Mouse (Mus musculus): ENCODE results near the gene Tpd52l2. TPM values are rescaled to one million over a fixed set of nuclear protein-coding genes. Genes with fewer than 3 reads are reported as not detected.
"Not testable (repeated sequence)": the region's sequence is repeated elsewhere in the genome, so short reads cannot be mapped to it uniquely, and the experiment has no call there.

Gene Tpd52l2
- polyA plus RNA-seq, 1 experiment from 2014 or later, result 165 TPM

DNA sequence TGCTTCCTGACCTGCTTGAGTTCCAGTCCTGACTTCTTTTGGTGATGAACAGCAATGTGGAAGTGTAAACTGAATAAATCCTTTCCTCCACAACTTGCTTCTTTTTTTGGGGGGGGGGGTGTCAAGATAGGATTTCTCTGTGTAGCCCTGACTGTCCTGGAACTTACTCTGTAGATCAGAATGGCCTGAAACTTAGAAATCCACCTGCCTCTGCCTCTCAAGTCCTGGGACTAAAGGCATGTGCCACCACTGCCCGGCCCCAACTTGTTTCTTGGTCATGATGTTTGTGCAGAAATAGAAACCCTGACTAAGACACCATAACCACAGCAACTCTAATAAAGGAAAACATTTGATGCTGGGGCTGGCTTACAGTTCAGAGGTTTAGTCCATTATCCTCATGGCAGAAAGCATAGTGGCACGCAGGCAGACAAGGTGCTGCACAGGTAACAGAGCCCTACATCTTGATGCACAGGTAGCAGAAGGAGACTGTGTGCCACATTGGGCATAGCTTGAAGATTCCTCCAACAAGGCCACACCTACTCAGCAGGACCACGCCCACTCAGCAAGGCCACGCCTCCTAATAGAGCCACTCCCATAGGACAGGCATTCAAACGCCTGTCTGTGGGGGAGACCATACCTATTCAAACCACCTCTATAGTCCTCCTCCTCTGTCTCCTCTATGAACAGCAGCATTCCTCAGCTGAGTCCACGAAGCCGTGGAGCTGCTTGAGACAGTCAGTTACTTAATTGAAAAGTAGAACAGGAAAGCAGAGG lies 5.3 kb upstream of the Tpd52l2 start:
- Histone ChIP-seq H3K9ac (replicated peaks) (no peak overlapping the region), H3K9me3 (no peaks in the 10 kb centered on the region)
- WGBS, result 26% methylated on average over 7 of the region's 7 CpGs

DNA sequence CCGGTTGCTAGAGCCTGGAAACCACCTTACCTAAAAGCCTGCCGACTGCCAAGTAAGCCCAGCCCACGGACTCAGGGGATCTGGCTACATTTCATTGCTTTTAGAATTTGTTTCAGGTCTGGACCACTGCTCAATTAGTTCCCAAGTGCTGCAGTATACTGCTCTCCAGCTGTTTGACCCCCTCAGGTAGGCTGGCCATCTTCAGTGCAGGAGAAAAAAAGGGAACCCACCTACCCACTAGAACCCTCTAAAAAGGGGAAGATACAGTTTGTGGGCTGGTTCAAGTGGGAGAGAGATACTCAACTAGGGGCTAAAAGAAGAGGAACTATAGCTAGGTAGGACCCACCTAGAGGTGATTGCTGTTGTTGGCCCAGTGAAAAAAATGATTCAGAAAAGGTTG lies 4.7 kb upstream of the Tpd52l2 start:
- Histone ChIP-seq H3K4me1 (replicated peaks) (peaks cover 14% of the 10 kb centered on the region), H3K9ac (replicated peaks) (no peak overlapping the region), H3K27ac (no peak overlapping the region), H3K9me3 (no peaks in the 10 kb centered on the region), H3K4me2 (no peak overlapping the region), H3K36me3 (no peaks in the 10 kb centered on the region), H3K27me3 (no peaks in the 10 kb centered on the region), H3K4me3 (replicated peaks) (no peak overlapping the region)
- ATAC-seq (ENCODE audit: insufficient number of reproducible peaks, insufficient read depth, low FRiP score, low TSS enrichment, low read depth), result no peak
- 40% methylated on average over 3 of the region's 3 CpGs for WGBS

More for the DNA sequence above, 5.3 kb upstream of the Tpd52l2 start:
- no peak for ATAC-seq (ENCODE audit: insufficient number of reproducible peaks, insufficient read depth, low FRiP score, low TSS enrichment, low read depth)
- Histone ChIP-seq H3K4me3 (replicated peaks) (no peak overlapping the region), H3K27ac (no peak overlapping the region), H3K4me2 (no peak overlapping the region), H3K4me1 (replicated peaks) (peaks cover 19% of the 10 kb centered on the region), H3K36me3 (no peaks in the 10 kb centered on the region), H3K27me3 (no peaks in the 10 kb centered on the region)

DNA sequence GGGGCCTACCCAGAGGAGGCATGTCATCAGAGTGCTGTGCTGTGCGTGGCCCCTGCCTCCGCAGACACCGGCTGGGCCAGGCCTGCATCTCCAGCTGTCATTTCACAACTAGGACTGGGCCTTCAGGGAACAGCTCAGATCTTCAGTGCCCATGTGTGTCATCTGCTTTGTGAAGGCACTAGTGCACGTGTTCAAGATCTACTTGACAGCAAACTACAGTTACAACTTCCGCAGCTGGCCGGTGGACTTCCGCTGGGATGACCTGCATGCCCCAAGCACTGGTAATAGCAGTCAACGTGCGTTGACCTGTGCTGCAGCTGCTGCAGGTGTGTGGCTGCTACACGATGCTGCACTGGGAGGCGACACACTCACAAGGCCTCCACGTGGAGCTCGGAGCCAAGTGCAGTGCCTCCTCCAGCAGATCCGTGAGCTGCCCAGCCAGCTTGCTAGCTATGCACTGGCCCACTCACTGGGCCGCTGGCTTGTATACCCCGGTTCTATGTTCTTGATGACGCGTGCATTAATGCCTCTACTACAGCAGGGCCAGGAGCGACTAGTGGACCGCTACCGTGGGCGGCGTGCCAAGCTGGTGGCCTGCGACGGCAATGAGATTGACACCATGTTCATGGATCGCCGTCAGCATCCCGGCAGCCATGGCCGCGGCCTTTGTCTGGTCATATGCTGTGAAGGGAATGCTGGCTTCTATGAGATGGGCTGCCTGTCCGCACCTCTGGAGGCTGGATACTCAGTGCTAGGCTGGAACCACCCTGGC lies 3.6 kb upstream of the Tpd52l2 start, which contains the start of gene Abhd16b:
Abhd16b (plus strand) TSS at position 51 of the 772 bp plus-strand sequence.
- no peaks in the 10 kb centered on the region for H3K27me3 ChIP-seq
- no peaks in the 10 kb centered on the region for H3K36me3 ChIP-seq
- no peak for ATAC-seq (ENCODE audit: insufficient number of reproducible peaks, insufficient read depth, low FRiP score, low TSS enrichment, low read depth)
- H3K9me3 ChIP-seq, result no peaks in the 10 kb centered on the region
- no peak within 1 kb of the TSS for H3K4me3 ChIP-seq (replicated peaks)
- no peak within 1 kb of the TSS for H3K4me2 ChIP-seq
- H3K27ac ChIP-seq, result no peak within 1 kb of the TSS
- H3K4me1 ChIP-seq (replicated peaks), result peaks cover 12% of the 10 kb centered on the region
- WGBS, result 83% methylated on average over 31 of the region's 31 CpGs
- no peak within 1 kb of the TSS; the same call in 1 of the 2 replicates for H3K9ac ChIP-seq (replicated peaks)

DNA sequence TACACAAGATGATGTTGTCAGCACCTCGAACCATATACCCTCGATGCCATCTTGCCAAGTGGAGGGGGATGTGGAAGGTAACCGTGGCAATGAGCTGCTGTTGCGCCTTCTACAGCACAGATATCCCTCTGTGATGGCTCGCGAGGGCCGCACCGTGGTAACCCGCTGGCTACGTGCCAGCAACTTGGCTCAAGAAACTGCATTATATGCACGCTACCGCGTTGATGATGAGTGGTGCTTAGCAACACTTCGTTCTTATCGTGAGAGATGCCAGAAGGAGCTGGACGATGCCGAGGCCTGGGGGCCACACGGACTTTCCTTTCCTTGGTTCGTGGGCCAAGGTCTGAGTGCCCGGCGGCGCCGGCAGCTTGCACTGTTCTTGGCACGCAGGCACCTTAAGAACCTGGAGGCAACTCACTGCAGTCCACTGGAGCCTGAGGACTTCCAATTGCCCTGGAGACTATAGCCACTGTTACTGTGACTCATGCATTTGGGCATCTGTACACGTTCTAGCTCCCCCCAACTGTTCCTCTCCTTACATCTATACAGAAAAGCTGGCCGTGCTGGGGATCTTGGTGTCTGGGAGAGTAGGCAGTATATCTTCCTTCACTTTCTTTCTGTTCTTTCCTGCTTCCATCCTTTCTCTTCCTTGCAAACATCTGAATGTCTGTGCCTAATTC lies 2.5 kb upstream of the Tpd52l2 start:
- Histone ChIP-seq H3K27me3 (no peaks in the 10 kb centered on the region), H3K4me2 (no peak overlapping the region), H3K27ac (no peak overlapping the region), H3K4me1 (replicated peaks) (peaks cover 16% of the 10 kb centered on the region), H3K4me3 (replicated peaks) (no peak overlapping the region), H3K9me3 (no peaks in the 10 kb centered on the region), H3K36me3 (peaks cover 2% of the 10 kb centered on the region; the same call in 1 of the 2 replicates), H3K9ac (replicated peaks) (no peak overlapping the region)
- 80% methylated on average over 26 of the region's 26 CpGs for WGBS
- no peak for ATAC-seq (ENCODE audit: insufficient number of reproducible peaks, insufficient read depth, low FRiP score, low TSS enrichment, low read depth)

DNA sequence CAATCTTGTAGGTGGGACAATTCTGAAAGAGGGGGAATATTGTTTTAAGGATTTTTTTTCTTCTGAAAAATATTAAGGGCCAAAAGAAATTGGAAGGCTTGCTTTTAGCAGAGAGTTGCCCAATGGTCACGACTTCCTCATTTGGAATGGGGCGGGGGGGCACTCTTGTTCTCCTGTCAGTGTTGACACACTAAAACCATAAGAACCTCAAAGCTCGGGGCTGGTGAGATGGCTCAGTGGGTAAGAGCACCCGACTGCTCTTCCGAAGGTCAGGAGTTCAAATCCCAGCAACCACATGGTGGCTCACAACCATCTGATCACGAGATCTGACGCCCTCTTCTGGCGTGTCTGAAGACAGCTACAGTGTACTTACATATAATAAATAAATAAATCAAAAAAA lies 1.1 kb upstream of the Tpd52l2 start:
- 66% methylated on average over 8 of the region's 8 CpGs for WGBS
- not testable (repeated sequence) for H3K4me3 ChIP-seq (replicated peaks); ATAC-seq (ENCODE audit: insufficient number of reproducible peaks, insufficient read depth, low FRiP score, low TSS enrichment, low read depth); H3K27ac ChIP-seq; H3K27me3 ChIP-seq; H3K9me3 ChIP-seq; H3K9ac ChIP-seq (replicated peaks)
- Histone ChIP-seq H3K4me2 (peak overlapping the region; percentile 98), H3K36me3 (peaks cover 16% of the 10 kb centered on the region), H3K4me1 (replicated peaks) (peaks cover 16% of the 10 kb centered on the region)

DNA sequence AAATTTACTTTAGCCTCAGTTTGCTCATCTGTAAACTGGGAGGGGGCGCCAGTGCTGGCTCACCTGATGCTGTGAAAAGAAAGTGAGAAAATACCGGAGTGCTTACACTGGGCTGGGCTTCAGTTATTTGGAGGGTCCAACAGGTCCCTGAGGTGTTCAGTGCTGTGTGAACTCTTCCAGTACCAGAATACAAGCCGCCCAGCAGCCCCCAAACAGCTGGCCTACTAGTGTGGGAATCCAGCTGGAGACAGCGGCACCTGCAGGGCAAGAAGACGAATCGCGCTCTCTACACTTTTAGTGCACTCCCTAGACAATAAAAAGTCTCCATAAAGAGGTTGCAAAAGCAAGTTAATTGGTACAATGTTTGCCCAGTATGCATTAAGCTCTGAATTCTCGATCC lies 661 bp upstream of the Tpd52l2 start:
- H3K27ac ChIP-seq, result peak overlapping the region; percentile 78
- peak overlapping the region; percentile 51; the same call in 1 of the 2 replicates for H3K9ac ChIP-seq (replicated peaks)
- H3K27me3 ChIP-seq, result no peaks in the 10 kb centered on the region
- peak overlapping the region; percentile 93 for H3K4me3 ChIP-seq (replicated peaks)
- 11% methylated on average over 8 of the region's 8 CpGs for WGBS
- peaks cover 16% of the 10 kb centered on the region for H3K4me1 ChIP-seq (replicated peaks)
- H3K36me3 ChIP-seq, result peaks cover 21% of the 10 kb centered on the region
- H3K4me2 ChIP-seq, result peak overlapping the region; percentile 98
- 0 out of 2 replicates have a peak, but pooled peaks have one; percentile 30 for ATAC-seq (ENCODE audit: insufficient number of reproducible peaks, insufficient read depth, low FRiP score, low TSS enrichment, low read depth)
- H3K9me3 ChIP-seq, result no peaks in the 10 kb centered on the region

DNA sequence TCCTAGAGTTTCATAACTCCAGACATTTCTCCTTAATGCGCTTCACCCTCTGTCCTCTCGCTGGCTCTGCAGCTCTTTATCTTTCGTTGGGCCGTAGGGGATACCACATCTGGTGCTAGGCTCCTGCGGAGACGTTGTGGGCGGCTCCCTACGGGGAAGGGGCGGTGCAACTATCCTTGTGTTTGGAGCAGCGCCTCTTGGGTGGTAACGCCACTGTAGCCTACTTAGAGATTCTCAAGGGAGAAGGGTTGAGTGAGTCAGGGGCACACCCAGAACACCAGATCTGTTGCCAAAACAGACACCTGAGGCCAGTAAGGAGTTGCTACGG lies 570 bp downstream of the Tpd52l2 start:
- H3K4me1 ChIP-seq (replicated peaks), result peaks cover 16% of the 10 kb centered on the region
- H3K4me3 ChIP-seq (replicated peaks), result peak overlapping the region; percentile 93
- under 1% methylated on average over 12 of the region's 12 CpGs for WGBS
- H3K9ac ChIP-seq (replicated peaks), result peak overlapping the region; percentile 95
- H3K4me2 ChIP-seq, result peak overlapping the region; percentile 98
- H3K9me3 ChIP-seq, result no peaks in the 10 kb centered on the region
- ATAC-seq (ENCODE audit: insufficient number of reproducible peaks, insufficient read depth, low FRiP score, low TSS enrichment, low read depth), result peak; percentile 33; the same call in 1 of the 2 replicates
- no peaks in the 10 kb centered on the region for H3K27me3 ChIP-seq
- peaks cover 33% of the 10 kb centered on the region for H3K36me3 ChIP-seq
- peak overlapping the region; percentile 94 for H3K27ac ChIP-seq

DNA sequence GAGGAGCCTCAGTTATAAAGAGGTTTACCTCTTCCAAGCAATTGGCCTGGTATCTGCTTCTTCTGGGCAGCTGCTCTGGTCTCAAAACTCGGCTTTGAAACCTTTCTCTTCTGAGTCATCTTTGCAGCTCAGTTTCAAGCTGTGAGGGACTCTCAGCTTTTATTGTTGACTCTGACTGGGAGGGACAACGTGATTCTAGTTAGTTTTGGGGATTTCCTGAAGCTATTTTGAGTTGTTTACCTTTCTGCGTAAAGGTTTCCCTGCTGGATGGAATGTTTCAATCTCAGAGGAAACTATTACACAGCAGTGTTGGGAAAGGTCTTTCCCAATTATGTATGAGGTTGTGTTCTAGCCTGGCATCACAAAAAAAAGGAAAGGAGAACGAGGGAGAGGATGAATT lies 1.7 kb downstream of the Tpd52l2 start:
- Histone ChIP-seq H3K4me3 (replicated peaks) (no peak overlapping the region), H3K36me3 (peaks cover 43% of the 10 kb centered on the region), H3K27me3 (no peaks in the 10 kb centered on the region), H3K4me2 (no peak overlapping the region), H3K4me1 (replicated peaks) (peaks cover 16% of the 10 kb centered on the region), H3K9ac (replicated peaks) (no peak overlapping the region), H3K9me3 (no peaks in the 10 kb centered on the region), H3K27ac (no peak overlapping the region)
- WGBS, result 87% methylated on average over 4 of the region's 4 CpGs
- no peak for ATAC-seq (ENCODE audit: insufficient number of reproducible peaks, insufficient read depth, low FRiP score, low TSS enrichment, low read depth)

DNA sequence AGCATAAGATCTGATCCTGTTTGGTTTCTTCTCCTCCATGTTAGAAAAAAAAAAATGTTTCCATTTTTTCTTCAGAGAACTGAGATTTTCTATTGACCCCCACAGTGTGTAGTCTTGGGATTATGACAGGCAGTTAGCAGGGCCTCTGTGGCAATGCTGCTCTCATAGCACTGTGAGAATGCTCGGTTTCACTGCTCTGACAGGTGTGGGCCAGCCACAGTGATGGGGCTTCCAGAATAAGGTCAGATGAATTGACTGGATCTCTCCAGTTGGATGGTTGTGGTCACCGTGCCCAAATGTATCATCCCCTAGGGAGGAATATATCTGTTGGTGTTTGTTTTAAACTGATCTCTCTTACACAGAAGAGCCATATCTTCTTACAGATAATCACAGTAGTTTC lies 12.2 kb downstream of the Tpd52l2 start:
- WGBS, result 87% methylated on average over 2 of the region's 2 CpGs
- ATAC-seq (ENCODE audit: insufficient number of reproducible peaks, insufficient read depth, low FRiP score, low TSS enrichment, low read depth), result no peak
- Histone ChIP-seq H3K4me2 (no peak overlapping the region), H3K36me3 (peaks cover 95% of the 10 kb centered on the region), H3K9me3 (no peaks in the 10 kb centered on the region), H3K27me3 (no peaks in the 10 kb centered on the region), H3K4me3 (replicated peaks) (no peak overlapping the region), H3K9ac (replicated peaks) (no peak overlapping the region), H3K4me1 (replicated peaks) (no peaks in the 10 kb centered on the region), H3K27ac (no peak overlapping the region)

DNA sequence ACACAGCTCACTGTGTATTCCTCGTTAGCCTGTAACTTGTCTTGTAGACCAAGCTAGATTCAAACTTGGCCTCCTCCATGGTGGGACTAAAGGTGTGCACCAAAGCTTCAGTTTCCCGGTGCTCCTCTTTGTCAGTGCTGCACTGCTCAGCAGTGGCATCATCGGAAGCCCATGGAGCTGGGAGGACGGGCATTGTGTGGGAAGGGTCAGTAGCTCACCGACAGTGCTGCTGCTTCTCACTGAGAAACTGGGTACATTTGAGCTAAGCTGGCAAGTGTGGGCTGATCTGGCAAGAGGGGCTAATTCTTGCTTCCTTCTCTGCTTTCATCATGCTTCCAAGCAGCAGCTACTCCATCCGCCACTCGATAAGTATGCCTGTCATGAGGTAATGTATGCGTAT lies 14.3 kb downstream of the Tpd52l2 start:
- no peak overlapping the region for H3K4me2 ChIP-seq
- H3K27me3 ChIP-seq, result no peaks in the 10 kb centered on the region
- WGBS, result 93% methylated on average over 8 of the region's 8 CpGs
- peaks cover 95% of the 10 kb centered on the region for H3K36me3 ChIP-seq
- no peak overlapping the region for H3K4me3 ChIP-seq (replicated peaks)
- H3K9ac ChIP-seq (replicated peaks), result no peak overlapping the region
- no peak overlapping the region for H3K27ac ChIP-seq
- H3K4me1 ChIP-seq (replicated peaks), result no peaks in the 10 kb centered on the region
- no peak for ATAC-seq (ENCODE audit: insufficient number of reproducible peaks, insufficient read depth, low FRiP score, low TSS enrichment, low read depth)
- H3K9me3 ChIP-seq, result no peaks in the 10 kb centered on the region

DNA sequence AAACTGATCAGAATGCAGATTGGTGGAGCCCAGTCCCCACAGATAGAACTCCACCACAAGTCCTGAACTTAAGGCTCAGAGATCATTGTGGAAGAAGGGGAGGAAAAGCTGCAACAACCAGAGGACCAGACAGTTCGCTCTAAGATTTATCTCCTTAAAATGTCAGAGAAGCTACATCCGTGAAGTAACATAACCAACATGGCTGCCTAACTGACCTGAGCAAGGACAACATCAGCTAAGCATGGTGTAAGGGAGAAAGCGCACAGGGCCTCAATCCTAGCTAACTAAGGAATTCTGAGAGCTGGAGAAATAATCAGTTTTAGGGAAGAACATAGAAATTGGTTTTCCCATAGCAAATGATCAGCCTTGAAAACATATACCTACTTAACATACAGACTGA lies 22.3 kb downstream of the Tpd52l2 start:
- H3K36me3 ChIP-seq, result peaks cover 40% of the 10 kb centered on the region
- H3K27me3 ChIP-seq, result no peaks in the 10 kb centered on the region
- H3K4me3 ChIP-seq (replicated peaks), result peak overlapping the region; percentile 97
- H3K9me3 ChIP-seq, result no peaks in the 10 kb centered on the region
- peaks cover 24% of the 10 kb centered on the region for H3K4me1 ChIP-seq (replicated peaks)
- WGBS, result 77% methylated on average over 3 of the region's 3 CpGs
- H3K9ac ChIP-seq (replicated peaks), result peak overlapping the region; percentile 96
- peak overlapping the region; percentile 65 for H3K4me2 ChIP-seq
- ATAC-seq (ENCODE audit: insufficient number of reproducible peaks, insufficient read depth, low FRiP score, low TSS enrichment, low read depth), result no peak
- H3K27ac ChIP-seq, result peak overlapping the region; percentile 98

Measured in limb, embryonic 12.5 days (tissue).